Mouse (Mus musculus) adrenal gland, adult 8-10 months (tissue): ENCODE results near the gene AI464131. TPM values are rescaled to one million over a fixed set of nuclear protein-coding genes. Genes with fewer than 3 reads are reported as not detected.
A peak's percentile ranks its signal among the peaks of the same experiment; 100 is the strongest.
"Not testable (repeated sequence)": the region's sequence is repeated elsewhere in the genome, so short reads cannot be mapped to it uniquely, and the experiment has no call there.

ENCODE experiments used
- DNase-seq: peaks from one replicate; pipeline ENCODE4 v3.0.0; 2022
- total RNA-seq, 4 experiments: library from RNA; stranded (reverse); gene quantifications; 2 replicates each; pipeline ENCODE4 v1.2.4; 2022

The AI464131 gene
- total RNA-seq, 4 experiments from 2014 or later, result 9.1 to 13.8 (median 10.6) TPM

- DNase-seq, result peak; percentile 26
Measured at GRCm38 (mm10) chr4:41468396-41469080, 34.3 kb downstream of the AI464131 start.

- no peak for DNase-seq
Measured at GRCm38 (mm10) chr4:41465287-41465665, 37.6 kb downstream of the AI464131 start.

DNA sequence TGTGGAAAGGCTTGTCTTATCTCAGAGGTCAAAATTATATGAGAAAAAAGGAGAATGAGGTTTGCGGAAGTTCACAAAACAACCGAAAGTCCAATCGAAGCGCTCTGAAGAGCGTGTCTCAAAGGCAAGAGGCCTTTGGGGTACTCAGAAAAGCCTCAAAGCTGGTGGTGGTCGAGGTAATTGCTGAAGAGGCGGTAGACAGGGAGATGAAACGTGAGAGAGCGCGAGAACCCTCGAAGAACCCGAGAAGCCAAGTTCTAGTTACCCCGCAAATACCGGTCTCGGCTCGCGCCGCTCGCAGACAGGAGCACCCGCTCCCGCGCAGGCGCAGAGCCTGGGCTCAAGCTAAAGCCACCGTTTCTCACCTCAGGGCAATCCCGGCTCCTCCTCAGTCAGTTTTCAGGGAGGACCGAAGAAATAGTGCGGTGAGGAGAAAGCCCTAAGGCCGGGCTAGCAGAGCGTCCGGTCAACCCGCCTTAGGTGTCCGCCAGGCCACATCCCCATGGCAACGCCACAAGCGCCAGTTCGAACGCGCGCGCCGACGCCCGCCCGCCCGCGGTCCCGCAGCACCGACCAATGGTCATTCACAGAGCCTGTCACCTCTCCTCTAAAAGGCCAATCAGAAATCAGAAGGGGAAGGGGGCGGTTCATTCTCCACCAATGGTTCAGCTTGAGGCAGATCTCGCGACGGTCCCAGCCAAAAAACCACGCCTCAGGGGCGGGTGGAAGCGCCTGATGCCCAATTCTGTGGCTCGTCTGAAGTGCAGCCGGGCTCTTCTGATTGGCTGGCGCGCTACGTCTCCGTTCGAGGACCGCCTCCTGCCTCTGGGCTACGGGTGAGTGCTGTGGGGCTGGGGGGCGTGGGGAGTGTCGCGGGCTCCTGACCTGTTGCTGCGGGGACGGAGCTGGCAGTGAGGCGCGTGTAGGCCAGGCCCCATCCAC, 38.3 kb downstream of the AI464131 start, which contains the start of the genes Kif24 and Nudt2:
Kif24 (minus strand) TSS at position 543 of the 942 bp plus-strand sequence.
Nudt2 (plus strand) TSS at position 807 of the 942 bp plus-strand sequence.
- peak; percentile 99 for DNase-seq

GRCm38 (mm10) chr4:41463051-41463738, 39.7 kb downstream of the AI464131 start:
- not testable (repeated sequence) for DNase-seq

DNA sequence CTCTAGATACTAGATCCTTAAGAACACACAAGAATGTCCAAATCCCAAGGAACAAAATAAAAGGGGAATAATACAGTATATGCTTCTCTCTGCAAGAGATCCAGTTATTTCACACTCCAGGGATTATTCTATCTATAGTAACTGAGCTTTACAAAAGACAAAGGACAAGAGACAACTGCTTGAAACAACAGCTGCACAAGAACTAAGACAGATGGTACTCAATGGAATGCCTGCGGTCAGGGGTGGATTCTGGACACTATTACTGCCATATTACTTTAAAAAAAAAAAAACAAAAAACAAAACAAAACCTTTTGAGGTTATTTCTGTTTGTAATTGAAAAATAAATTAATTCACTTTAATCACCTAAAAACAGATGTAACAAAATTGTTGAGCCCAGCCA, 42.2 kb downstream of the AI464131 start:
- DNase-seq, result no peak

- DNase-seq, result no peak
Measured at GRCm38 (mm10) chr4:41447595-41447994, 55.3 kb downstream of the AI464131 start.

Other genes starting within 250 kb of the AI464131 start
- gene Ubap2, start 227.9 kb downstream of the AI464131 start, total RNA-seq, result 10 to 100 TPM; 35.0 to 49.3 (median 40.2) TPM
- 10 to 100 TPM; 46.6 to 55.3 (median 48.8) TPM for gene Dcaf12, start 188.2 kb downstream of the AI464131 start, total RNA-seq
- gene Ubap1, start 154.1 kb downstream of the AI464131 start, total RNA-seq, result 10 to 100 TPM; 47.8 to 55.8 (median 50.8) TPM
- gene Kif24, start 38.2 kb downstream of the AI464131 start, total RNA-seq, result 1 to 10 TPM; 1.5 to 3.2 (median 2.0) TPM
- gene Nudt2, start 37.9 kb downstream of the AI464131 start, total RNA-seq, result 10 to 100 TPM; 28.0 to 34.1 (median 32.0) TPM
- gene 1110017D15Rik, start 14.3 kb upstream of the AI464131 start, total RNA-seq, result under 1 TPM in 2 of 4 experiments, not detected in 2; 0.38 to 0.68 TPM
- gene Fam219a, start 66.5 kb upstream of the AI464131 start, total RNA-seq, result 10 to 100 TPM; 21.1 to 33.4 (median 27.0) TPM
- under 1 TPM in 3 of 4 experiments, not detected in 1; 0.49 to 0.94 (median 0.86) TPM for gene Dnaic1, start 66.7 kb upstream of the AI464131 start, total RNA-seq
- 1 to 10 TPM; 3.8 to 5.6 (median 4.9) TPM for gene Enho, start 137.2 kb upstream of the AI464131 start, total RNA-seq
- gene Cntfr, start 194.0 kb upstream of the AI464131 start, total RNA-seq, result 10 to 100 TPM; 41.4 to 50.9 (median 48.4) TPM
- 100 to 1,000 TPM in 2 of 4 experiments, 10 to 100 TPM in 2; 81.8 to 130 (median 112) TPM for gene Il11ra1, start 196.9 kb upstream of the AI464131 start, total RNA-seq
- 10 to 100 TPM; 35.0 to 44.4 (median 41.8) TPM for gene Rpp25l, start 210.5 kb upstream of the AI464131 start, total RNA-seq
- 100 to 1,000 TPM; 113 to 133 (median 119) TPM for gene Dctn3, start 220.1 kb upstream of the AI464131 start, total RNA-seq
- not detected for gene Arid3c, start 228.1 kb upstream of the AI464131 start, total RNA-seq